Mouse (Mus musculus) left cerebral cortex, postnatal 10 days (tissue): Measurements from ENCODE around the gene Immp2l. TPM values are rescaled to one million over a fixed set of nuclear protein-coding genes. Genes with fewer than 3 reads are reported as not detected.

Experiments
- DNase-seq, 2 experiments: peaks; one replicate each; pipeline ENCODE4 v3.0.0; 2021 to 2022; ENCODE audit warnings: low spot score in 2 of 2, mixed read lengths in 1 of 2; ENCODE audit errors: extremely low spot score in 1 of 2
- intact Hi-C: fragments of 180-260 bp; cut with DNase I; formaldehyde crosslinking; loops from one replicate; pipeline ENCODE4 v1.15.1; 2025
- total RNA-seq, 2 experiments: library from RNA; stranded (reverse); gene quantifications; 2 replicates each; pipeline ENCODE4 v1.2.3; 2021

Gene Immp2l
- total RNA-seq, 2 experiments from 2014 or later: 3.1 to 4.7 TPM

- intact Hi-C loops: no loop called here
- no peak for DNase-seq
Measured at GRCm38 (mm10) chr12:41274136-41274535, 250.2 kb downstream of the Immp2l start.

- DNase-seq: no peak
- intact Hi-C loops: no loop called here
Measured at GRCm38 (mm10) chr12:41275361-41275760, 251.5 kb downstream of the Immp2l start.

GRCm38 (mm10) chr12:41277896-41278295, 254.0 kb downstream of the Immp2l start:
- no peak for DNase-seq
- intact Hi-C loops: no loop called here

- no peak for DNase-seq
- intact Hi-C loops: no loop called here
Measured at GRCm38 (mm10) chr12:41289047-41289446, 265.2 kb downstream of the Immp2l start.

GRCm38 (mm10) chr12:41307015-41307414, 283.1 kb downstream of the Immp2l start:
- intact Hi-C loops: no loop called here
- DNase-seq: no peak

GRCm38 (mm10) chr12:41308726-41309680, 285.1 kb downstream of the Immp2l start:
- no peak for DNase-seq
- intact Hi-C loops: no loop called here

GRCm38 (mm10) chr12:41313391-41313790, 289.5 kb downstream of the Immp2l start:
- intact Hi-C loops: no loop called here
- no peak for DNase-seq

GRCm38 (mm10) chr12:41314811-41315461, 291.0 kb downstream of the Immp2l start:
- intact Hi-C loops: no loop called here
- DNase-seq: no peak

GRCm38 (mm10) chr12:41315871-41316270, 292.0 kb downstream of the Immp2l start:
- intact Hi-C loops: no loop called here
- no peak for DNase-seq

- DNase-seq: no peak
- intact Hi-C loops: no loop called here
Measured at GRCm38 (mm10) chr12:41316426-41316825, 292.5 kb downstream of the Immp2l start.

- no peak for DNase-seq
- intact Hi-C loops: no loop called here
Measured at GRCm38 (mm10) chr12:41317431-41317830, 293.5 kb downstream of the Immp2l start.

- no peak for DNase-seq
- intact Hi-C loops: no loop called here
Measured at GRCm38 (mm10) chr12:41322018-41322417, 298.1 kb downstream of the Immp2l start.

GRCm38 (mm10) chr12:41324418-41324817, 300.5 kb downstream of the Immp2l start:
- intact Hi-C loops: no loop called here
- DNase-seq: no peak

- no peak for DNase-seq
- intact Hi-C loops: no loop called here
Measured at GRCm38 (mm10) chr12:41325756-41326155, 301.9 kb downstream of the Immp2l start.

GRCm38 (mm10) chr12:41330988-41331671, 307.2 kb downstream of the Immp2l start:
- no peak for DNase-seq
- intact Hi-C loops: no loop called here

GRCm38 (mm10) chr12:41345621-41346020, 321.7 kb downstream of the Immp2l start:
- intact Hi-C loops: no loop called here

GRCm38 (mm10) chr12:41347494-41347893, 323.6 kb downstream of the Immp2l start:
- intact Hi-C loops: no loop called here
- DNase-seq: no peak

More at GRCm38 (mm10) chr12:41345621-41346020, 321.7 kb downstream of the Immp2l start:
- DNase-seq: no peak

GRCm38 (mm10) chr12:41349386-41349785, 325.5 kb downstream of the Immp2l start:
- intact Hi-C loops: no loop called here
- no peak for DNase-seq

GRCm38 (mm10) chr12:41349814-41350213, 325.9 kb downstream of the Immp2l start:
- intact Hi-C loops: no loop called here
- DNase-seq: no peak
